Mouse (Mus musculus) brain, adult 2 months (tissue): ENCODE results near the gene Ablim1.
"Not testable (repeated sequence)": the region's sequence is repeated elsewhere in the genome, so short reads cannot be mapped to it uniquely, and the experiment has no call there.

ENCODE experiments used
- DNase-seq: peaks from one replicate; pipeline ENCODE4 v3.0.0; 2011; ENCODE audit warnings: low read depth, low spot score

Gene Ablim1

GRCm38 (mm10) chr19:57155121-57155884, 159.4 kb downstream of the Ablim1 start:
- peak; percentile 89 for DNase-seq

DNA sequence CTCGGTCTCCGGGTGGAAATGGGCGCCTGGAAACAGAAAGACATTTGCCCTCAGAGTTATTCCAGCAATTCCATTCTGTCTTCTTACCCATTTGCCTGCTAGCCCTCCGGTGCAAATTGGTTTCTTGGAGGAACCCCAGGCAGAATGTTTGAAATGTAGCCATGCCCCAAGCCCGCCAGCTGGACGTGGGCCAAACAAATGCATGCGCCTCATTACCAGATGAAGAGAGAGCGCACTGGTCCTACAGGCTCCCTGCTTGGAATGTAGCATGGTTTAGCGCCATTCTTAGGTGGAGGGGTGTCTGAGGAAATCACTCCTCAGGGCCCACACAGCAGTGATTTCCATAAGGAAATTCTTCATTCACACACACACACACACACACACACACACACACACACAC, 162.4 kb downstream of the Ablim1 start:
- peak; percentile 92 for DNase-seq

GRCm38 (mm10) chr19:57151504-57151903, 163.2 kb downstream of the Ablim1 start:
- DNase-seq: no peak

- DNase-seq: peak; percentile 75
Measured at GRCm38 (mm10) chr19:57150275-57150674, 164.4 kb downstream of the Ablim1 start.

DNA sequence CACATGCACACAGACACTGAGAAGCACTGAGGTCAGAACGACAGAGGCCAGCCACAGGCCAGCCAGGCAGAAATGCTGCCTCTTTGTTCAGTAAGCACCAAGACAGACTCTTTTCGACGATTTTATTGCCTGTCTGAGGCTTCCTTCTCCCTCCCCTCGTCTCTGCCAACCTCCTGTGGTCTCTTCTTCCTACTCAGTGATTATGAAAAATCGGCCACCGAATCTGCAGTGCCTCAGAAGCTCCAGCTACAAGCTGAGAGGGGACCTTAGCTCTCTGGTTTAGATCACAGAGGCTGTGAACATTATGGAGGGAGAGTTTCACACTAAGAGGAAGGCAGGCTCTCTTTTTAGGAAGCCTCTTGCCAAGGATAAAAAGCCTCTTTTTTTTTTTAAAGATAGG, 167.0 kb downstream of the Ablim1 start:
- peak; percentile 61 for DNase-seq

GRCm38 (mm10) chr19:57146936-57147335, 167.8 kb downstream of the Ablim1 start:
- DNase-seq: peak; percentile 61

DNA sequence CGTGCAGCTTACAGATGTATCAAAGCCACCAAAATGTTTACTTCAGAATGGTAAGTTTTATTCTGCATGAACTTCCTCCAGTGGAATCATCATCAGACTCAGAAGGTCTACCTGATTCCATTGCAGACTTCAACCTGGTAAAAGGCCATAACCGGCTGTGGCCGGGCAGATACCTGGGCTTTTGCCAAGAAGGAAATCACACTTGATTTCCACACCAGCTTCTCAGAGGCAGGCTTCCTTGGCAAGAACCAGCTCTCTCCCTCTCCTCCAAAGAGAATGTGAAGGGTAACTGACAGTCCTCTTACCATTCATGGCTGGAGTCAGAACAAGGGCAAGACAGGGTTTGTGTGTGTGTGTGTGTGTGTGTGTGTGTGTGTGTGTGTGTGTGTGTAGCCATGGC, 171.1 kb downstream of the Ablim1 start:
- DNase-seq: peak; percentile 58

DNA sequence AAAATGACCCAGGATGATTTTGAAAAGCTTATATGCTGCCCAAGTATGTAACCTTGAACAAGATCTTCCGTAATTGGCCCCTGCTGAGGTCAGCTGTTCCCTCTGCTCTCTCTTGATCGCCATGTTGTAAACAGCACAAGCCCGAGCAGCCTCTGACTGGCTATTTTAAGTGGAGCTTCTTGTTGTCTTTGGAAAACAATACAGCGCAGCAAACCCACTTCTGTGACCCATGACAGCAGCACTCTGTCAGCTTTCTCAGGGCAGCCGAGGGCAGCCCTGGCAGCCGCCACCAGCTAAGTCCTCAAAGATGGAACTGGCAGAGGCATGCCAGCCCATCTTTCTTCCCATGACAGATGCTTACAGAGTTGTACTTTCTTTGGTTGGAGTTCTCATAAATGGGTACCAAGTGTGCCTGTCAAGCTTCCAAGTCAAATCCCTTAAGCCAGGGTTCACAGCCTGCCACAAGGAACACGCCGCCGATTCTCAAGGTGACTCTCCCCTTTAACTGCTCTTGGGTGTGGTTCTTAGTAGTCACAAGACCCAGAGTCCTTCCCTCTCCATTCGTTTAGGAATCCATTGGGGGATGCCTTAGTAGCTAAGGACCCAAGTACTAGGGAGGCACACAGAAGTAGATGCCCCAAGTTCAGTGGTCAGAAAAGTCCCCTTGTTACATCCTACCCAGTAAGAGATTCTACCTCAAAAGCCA, 172.8 kb downstream of the Ablim1 start:
- DNase-seq: no peak

GRCm38 (mm10) chr19:57140874-57141273, 173.8 kb downstream of the Ablim1 start:
- no peak for DNase-seq

DNA sequence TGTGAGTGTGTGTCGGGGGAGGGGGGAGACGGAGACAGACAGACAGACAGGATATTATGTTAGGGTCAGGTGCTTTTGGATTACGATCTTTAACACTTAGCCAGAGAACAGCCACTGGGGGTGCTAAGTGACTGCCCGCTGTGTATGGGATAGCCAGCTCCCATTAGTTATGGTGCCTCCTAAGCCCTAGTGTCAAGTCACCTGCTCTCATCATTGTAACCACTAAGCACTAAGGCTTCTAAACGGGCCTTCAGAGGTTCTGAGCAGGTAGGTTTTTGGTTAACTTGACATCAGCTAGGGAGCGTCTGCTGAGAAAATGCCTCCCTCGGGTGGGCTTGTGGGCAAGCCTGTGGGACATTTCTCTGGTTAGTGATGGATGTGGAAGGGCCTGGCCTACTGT, 174.6 kb downstream of the Ablim1 start:
- no peak for DNase-seq

DNA sequence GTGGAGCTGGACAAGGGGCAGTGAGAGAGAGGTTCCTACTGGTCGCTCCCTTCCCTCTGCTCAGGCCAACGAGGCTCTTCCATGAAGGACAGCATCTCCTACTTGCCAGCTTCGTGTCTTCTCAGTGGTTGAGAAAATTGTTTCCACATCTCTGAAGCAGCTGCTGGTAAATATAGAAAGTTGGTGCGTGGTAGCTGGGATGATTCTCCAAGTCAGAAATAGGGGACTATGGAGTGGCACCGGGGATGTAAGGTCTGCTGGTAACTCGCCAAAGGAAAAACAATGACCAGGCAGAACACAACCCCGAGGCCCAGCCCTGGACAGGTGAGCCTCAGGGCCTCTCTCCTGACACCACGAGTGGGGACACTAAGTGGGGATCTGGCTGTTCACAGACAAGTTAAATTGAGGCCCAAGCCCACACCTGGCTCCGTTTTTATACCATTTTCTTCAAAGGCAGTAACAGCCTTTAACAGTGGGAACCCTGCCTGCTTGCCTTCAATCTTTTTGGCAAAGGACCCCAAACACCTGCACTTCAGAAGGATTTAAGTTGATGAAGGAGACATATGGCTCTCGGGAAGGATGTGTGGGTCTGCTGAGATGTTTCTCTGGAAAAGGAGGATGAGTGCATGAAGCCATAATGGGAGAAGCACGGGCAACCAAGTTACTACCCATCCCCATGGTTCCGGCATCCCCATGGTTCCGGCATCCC, 175.7 kb downstream of the Ablim1 start:
- peak; percentile 77 for DNase-seq

GRCm38 (mm10) chr19:57138469-57138868, 176.2 kb downstream of the Ablim1 start:
- DNase-seq: no peak

DNA sequence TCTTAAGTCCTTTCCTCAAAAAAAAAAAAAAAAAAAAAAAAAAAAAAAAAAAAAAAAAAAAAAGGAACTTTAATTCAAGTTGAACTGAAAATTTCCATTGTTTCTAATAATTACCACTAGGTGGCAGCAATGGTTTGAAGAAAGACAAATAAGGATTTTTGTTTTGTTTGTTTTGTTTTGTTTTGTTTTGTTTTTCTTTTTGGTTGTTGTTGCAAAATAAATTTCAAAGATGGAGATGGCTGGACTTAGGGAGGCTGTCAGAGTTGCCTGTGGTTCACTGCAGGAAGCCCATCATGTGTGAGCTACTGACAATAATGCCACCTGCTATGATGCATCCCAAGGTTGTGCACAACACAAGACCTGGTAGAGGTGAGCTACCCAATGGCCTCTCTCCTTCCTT, 176.7 kb downstream of the Ablim1 start:
- DNase-seq: peak; percentile 68

DNA sequence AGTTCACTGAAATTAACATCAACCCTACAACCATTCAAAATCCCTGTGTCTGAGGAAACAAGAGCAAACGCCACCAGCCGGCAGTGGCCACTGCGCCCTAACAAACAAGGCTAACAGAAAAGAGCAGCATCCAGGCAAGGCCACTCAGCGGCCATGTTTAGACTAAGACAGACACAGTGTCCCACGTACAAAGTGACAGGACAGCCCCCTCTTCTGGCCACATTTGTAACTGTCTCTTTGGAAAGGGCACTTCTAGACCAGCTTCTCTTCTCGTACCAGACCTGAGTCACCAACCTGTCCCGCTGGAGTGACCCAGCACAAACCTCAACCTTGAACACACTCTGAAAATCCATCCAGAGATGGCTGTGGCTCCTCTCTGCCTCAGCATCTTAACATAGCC, 178.5 kb downstream of the Ablim1 start:
- DNase-seq: peak; percentile 81

DNA sequence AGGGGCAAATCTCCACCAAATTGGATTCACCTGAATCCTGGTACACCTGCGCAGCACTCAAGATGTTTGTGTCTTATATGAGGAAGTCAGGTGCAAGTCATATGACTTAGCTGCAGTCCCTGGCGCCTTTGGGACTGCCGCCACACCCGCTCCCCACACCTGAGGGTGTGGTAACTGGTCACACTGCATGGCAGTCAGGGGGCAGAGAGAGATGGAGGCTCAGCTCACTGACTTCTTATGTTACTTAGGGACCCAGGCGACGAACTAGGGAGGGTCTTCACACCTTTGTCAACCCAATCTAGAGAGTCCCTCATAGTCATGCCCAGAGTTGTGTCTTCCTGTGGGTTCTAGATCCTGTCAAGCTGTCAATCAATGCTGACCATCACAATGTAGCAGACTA, 179.1 kb downstream of the Ablim1 start:
- DNase-seq: not testable (repeated sequence)

DNA sequence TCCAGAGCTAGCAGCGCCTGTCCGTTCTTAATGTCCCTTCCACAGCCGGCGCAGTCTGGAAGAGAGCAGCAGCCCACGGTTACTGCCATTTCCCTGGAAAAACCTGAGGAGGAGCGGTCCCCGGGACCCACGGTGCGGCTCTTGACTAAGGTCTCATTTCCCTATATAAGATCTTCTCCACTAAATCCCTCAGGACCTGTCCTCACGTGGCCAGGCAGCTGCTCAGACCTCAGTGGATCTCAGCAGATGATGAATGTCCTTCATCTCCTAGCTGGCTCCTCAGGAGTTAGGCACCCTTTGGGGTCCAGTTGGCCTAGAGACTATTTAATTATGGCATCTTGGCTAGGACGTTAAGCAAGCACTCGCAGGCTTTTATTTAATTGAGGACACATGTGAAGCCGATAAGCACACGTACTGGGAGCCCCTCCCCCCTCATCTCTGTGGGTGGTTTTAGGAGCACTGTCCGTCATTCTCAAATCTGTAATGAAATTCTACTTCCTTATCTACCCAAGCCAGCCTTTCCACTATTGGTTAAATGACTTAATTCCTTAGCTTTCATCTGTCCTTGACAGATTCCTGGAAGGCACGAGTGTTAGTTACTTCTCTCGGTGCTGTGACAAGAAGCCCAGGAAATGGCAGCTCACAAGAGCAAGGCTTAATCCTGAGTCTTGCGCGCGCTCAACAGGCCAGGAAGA, 179.9 kb downstream of the Ablim1 start:
- DNase-seq: peak; percentile 38

DNA sequence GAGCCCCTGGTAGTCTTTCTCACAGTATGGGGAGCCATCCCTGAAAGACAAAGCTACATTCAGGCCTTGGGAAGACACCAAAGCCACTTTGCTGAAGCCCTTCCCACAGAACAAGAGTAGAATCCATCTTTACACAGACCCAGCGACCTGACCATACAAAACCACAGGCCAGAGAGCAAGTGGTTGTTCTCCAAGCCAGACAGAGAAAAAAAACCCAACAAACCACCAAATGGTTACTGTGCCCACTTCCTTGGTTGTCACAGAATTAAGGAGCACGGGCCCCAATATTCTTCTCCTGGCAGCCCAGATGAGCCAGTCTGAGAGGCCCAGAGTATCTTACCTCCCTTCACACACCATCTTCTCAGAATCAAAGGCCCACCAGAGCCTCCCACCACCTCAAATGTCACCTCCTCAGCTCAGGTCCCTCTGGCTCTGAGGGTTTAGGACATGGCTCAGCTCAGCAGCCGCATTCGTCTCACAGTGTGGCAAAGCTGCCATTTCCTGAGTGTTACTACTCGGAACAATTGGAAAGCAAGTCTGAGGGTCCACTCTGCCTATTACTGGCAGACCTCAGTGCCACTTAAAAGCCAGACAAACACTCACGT, 181.7 kb downstream of the Ablim1 start:
- DNase-seq: no peak

GRCm38 (mm10) chr19:57132281-57132680, 182.4 kb downstream of the Ablim1 start:
- no peak for DNase-seq

- DNase-seq: peak; percentile 40
Measured at GRCm38 (mm10) chr19:57131366-57131765, 183.4 kb downstream of the Ablim1 start.

DNA sequence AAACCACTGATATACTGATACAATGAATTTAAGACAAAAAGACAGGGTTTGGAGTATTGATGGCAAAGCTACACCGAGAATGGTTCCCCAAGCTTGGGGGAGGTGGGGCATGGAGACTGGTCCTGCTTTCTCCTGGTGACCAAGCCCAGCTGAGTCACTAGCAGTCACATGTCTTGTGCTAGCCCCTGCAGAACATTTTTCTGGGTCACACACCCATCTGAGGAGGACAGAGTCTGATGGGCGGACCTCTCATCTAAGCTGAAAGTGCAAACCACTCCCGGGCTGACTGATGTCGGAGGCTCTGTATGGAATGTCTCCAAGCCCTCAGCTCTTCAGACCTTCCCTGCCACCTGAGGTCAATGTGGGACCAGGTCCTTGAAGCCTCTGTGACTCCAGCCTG, 184.1 kb downstream of the Ablim1 start:
- peak; percentile 62 for DNase-seq

GRCm38 (mm10) chr19:57129729-57130128, 185.0 kb downstream of the Ablim1 start:
- no peak for DNase-seq
